Mouse (Mus musculus) forebrain, embryonic 11.5 days (tissue): ENCODE results near the gene Ptpn18. TPM values are rescaled to one million over a fixed set of nuclear protein-coding genes. Genes with fewer than 3 reads are reported as not detected.

Source experiments
- ATAC-seq: fragments of 200-750 bp; cut with Nextera tagmentation; replicated peaks from 2 replicates; pipeline ENCODE4 v1.8.0; 2017; ENCODE audit warnings: moderate TSS enrichment; ENCODE audit not compliant: low FRiP score
- DNase-seq: peaks from one replicate; pipeline ENCODE4 v3.0.0-alpha.2; 2017; ENCODE audit warnings: low spot score
- H3K27ac ChIP-seq: fragments of 300-500 bp; sonication (generic); 2 replicates; pipeline ENCODE4 v1.5.1; 2014; ENCODE audit warnings: low read depth, low read length
- H3K27me3 ChIP-seq: fragments of 300-500 bp; sonication (generic); 2 replicates; pipeline ENCODE4 v1.6.1; 2014; ENCODE audit warnings: mild to moderate bottlenecking, low read length, mixed read lengths; ENCODE audit not compliant: control insufficient read depth, insufficient read depth
- H3K36me3 ChIP-seq: fragments of 300-500 bp; sonication (generic); 2 replicates; pipeline ENCODE4 v1.6.1; 2014; ENCODE audit warnings: mild to moderate bottlenecking, low read length, moderate library complexity, mixed read lengths; ENCODE audit not compliant: control insufficient read depth, insufficient read depth
- H3K4me1 ChIP-seq: fragments of 300-500 bp; sonication (generic); replicated peaks from 2 replicates; pipeline ENCODE4 v1.6.1; 2014; ENCODE audit warnings: low read length, mixed read lengths; ENCODE audit not compliant: control insufficient read depth, insufficient read depth
- H3K4me2 ChIP-seq: fragments of 300-500 bp; sonication (generic); 2 replicates; pipeline ENCODE4 v1.6.1; 2014; ENCODE audit warnings: low read depth, mild to moderate bottlenecking, low read length, moderate library complexity, mixed read lengths; ENCODE audit not compliant: severe bottlenecking
- H3K4me3 ChIP-seq: fragments of 300-500 bp; sonication (generic); 2 replicates; pipeline ENCODE4 v1.5.1; 2014; ENCODE audit warnings: low read depth, low read length
- H3K9ac ChIP-seq: fragments of 300-500 bp; sonication (generic); 2 replicates; pipeline ENCODE4 v1.6.1; 2014; ENCODE audit warnings: low read length
- H3K9me3 ChIP-seq: fragments of 300-500 bp; sonication (generic); 2 replicates; pipeline ENCODE4 v1.6.1; 2016; ENCODE audit warnings: low read length, mixed read lengths; ENCODE audit not compliant: control insufficient read depth
- WGBS: fragments of 180-500 bp; shearing (Covaris S2); extraction: QIAGEN DNeasy Blood & Tissue Kit; methylation state at CpG from one replicate; pipeline ENCODE4 v1.1.7; 2014; 5-methylcytosine and 5-hydroxymethylcytosine counted together
- polyA plus RNA-seq: library from polyadenylated mRNA; unstranded; fragments of >200 nt; fragmentation: Nextera tagmentation; extraction: Ambion mirVana; gene quantifications from 2 replicates; pipeline ENCODE4 v1.2.1, GENCODE M21; 2014

Ptpn18 gene
- polyA plus RNA-seq, 1 experiment from 2014 or later: 4.6 TPM

DNA sequence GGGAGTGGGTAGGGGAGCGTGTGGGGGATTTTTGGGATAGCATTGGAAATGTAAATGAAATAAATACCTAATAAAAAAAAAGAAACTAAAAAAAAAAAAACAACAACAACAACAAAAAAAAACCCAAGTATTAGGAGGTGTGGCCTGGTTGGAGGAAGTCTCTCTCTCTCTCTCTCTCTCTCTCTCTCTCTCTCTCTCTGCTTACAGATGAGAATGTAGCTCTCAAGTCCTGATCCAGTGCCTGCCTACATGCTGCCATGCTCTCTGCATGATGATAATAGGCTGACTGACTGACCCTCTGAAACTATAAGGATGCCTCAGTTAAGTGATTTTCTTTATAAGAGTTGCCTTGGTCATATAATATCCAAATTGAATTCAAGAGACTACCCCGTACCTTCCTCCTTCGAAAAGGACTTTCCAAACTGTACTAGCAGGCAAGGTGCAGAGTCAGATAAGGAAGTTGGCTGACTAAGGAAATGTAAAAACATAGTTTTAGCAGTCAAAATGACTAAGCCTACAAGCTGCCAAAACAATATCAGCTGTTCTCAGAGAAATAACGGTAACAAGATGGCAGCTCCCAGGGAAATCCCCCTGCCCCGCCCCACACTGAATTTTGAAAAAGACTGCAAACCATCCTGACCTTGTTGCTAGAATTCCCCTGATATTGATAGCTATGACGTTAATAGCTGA lies 30.4 kb downstream of the Ptpn18 start:
- ATAC-seq: no peak
- WGBS: 86% methylated on average over 6 of the region's 6 CpGs
- H3K27me3 ChIP-seq: no peaks in the 10 kb centered on the region

DNA sequence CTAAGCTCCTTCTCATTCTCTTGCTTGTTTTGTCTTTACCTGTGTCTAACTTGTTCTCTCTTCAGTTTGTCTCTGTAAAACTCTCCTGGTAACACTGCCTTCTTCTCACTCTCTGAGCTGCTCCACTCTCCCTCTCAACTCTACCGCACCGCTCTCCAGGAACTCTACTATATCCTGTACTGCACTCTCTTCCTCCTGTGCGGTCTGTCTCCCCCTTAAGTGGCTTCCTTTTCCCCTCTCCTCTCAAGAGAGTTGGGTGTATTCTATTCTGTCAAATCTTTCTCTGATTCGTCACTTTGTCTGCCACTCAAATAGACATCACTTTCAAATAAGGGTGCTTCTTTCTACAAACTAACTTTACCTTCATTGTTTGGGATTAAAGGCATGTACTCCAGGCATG lies 31.9 kb downstream of the Ptpn18 start:
- no peaks in the 10 kb centered on the region for H3K27me3 ChIP-seq
- no peak overlapping the region for H3K9ac ChIP-seq
- H3K4me2 ChIP-seq: no peak overlapping the region
- DNase-seq (no peak), ATAC-seq (no peak)
- H3K27ac ChIP-seq: no peak overlapping the region
- H3K4me3 ChIP-seq: no peak overlapping the region
- 87% methylated on average over 4 of the region's 4 CpGs for WGBS
- H3K36me3 ChIP-seq: no peaks in the 10 kb centered on the region
- no peaks in the 10 kb centered on the region for H3K9me3 ChIP-seq
- H3K4me1 ChIP-seq: no peaks in the 10 kb centered on the region

More for the DNA sequence above, 30.4 kb downstream of the Ptpn18 start:
- no peak overlapping the region for H3K4me2 ChIP-seq
- H3K4me1 ChIP-seq: 0 out of 2 replicates have a peak, but pooled peaks cover 3% of the 10 kb centered on the region
- H3K27ac ChIP-seq: no peak overlapping the region
- DNase-seq: no peak
- no peaks in the 10 kb centered on the region for H3K36me3 ChIP-seq
- no peaks in the 10 kb centered on the region for H3K9me3 ChIP-seq
- no peak overlapping the region for H3K4me3 ChIP-seq
- H3K9ac ChIP-seq: no peak overlapping the region

DNA sequence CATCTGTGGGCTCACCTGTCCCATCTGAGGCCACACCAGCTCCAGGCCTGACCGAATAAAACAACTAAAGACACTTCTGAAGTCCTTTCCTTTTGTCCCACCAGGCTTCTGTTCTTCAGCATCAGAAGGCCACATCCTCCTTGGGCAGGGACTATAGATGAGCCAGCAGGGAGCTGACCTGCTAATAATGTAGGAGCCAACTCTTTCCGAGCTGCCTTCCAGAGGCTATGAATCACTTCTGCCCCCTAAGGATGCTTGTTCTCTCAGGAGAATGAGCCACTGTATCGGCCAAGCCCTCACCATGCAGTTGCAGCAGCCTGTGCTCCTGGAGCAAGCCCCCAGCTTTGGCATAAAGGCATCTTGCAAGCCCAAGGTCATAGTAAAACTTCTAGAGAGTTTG lies 43.4 kb downstream of the Ptpn18 start:
- no peaks in the 10 kb centered on the region for H3K9me3 ChIP-seq
- H3K27ac ChIP-seq: no peak overlapping the region
- H3K4me3 ChIP-seq: no peak overlapping the region
- ATAC-seq (no peak), DNase-seq (no peak)
- H3K9ac ChIP-seq: no peak overlapping the region
- 47% methylated on average over 3 of the region's 3 CpGs for WGBS
- no peak overlapping the region for H3K4me2 ChIP-seq
- no peaks in the 10 kb centered on the region for H3K27me3 ChIP-seq
- H3K36me3 ChIP-seq: no peaks in the 10 kb centered on the region
- H3K4me1 ChIP-seq: no peaks in the 10 kb centered on the region

DNA sequence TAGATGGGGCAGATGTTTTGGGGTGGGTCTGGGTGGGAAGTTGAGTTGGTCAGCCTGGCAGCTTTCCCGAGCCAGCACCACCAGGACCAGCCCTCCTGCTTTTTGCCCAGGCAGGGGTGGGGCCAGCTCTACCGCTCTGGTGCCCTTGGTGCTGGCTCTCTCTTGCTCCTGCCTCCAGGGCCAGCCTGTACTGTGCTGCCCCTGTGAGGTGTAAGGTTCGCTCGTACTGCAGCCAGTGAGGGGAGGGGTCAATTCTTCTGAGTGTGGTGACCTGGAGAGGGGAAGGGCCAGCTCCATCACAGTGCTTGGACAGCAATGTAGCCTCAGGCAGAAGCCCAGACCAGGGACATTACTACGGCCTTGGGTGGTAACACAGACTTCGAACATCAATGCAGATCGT lies 45.7 kb downstream of the Ptpn18 start:
- no peak overlapping the region for H3K27ac ChIP-seq
- H3K4me2 ChIP-seq: no peak overlapping the region
- DNase-seq (no peak), ATAC-seq (no peak)
- 64% methylated on average over 7 of the region's 7 CpGs for WGBS
- no peaks in the 10 kb centered on the region for H3K27me3 ChIP-seq
- H3K36me3 ChIP-seq: no peaks in the 10 kb centered on the region
- H3K4me3 ChIP-seq: no peak overlapping the region
- H3K9me3 ChIP-seq: no peaks in the 10 kb centered on the region
- H3K4me1 ChIP-seq: no peaks in the 10 kb centered on the region
- H3K9ac ChIP-seq: no peak overlapping the region

DNA sequence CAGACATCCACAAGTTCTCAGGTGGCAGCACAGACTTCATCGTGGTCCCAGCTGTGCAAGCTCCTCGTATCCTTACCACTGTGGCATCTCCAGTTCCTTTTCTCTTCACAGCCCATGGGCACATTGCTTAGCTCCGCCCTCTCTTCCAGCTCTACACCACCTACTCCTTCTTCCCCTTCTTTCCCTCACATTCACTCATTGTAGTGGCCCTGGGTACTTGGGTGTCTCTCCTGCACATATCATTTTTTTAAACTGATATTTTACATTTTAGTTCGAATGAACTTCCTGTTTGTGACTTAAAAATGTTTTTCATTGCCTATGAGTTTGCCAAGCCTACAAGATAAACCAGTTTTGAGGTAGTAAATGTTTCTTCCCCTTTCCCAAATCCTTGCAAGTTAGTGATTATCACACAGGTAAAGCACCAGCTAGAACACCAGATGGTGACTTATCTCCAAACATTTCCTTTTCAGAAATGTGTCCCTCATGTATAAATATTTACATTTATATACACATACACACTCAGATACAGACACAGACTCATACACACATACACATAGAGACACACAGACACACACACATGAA lies 46.5 kb downstream of the Ptpn18 start:
- Histone ChIP-seq H3K9me3 (no peaks in the 10 kb centered on the region), H3K4me3 (no peak overlapping the region)

DNA sequence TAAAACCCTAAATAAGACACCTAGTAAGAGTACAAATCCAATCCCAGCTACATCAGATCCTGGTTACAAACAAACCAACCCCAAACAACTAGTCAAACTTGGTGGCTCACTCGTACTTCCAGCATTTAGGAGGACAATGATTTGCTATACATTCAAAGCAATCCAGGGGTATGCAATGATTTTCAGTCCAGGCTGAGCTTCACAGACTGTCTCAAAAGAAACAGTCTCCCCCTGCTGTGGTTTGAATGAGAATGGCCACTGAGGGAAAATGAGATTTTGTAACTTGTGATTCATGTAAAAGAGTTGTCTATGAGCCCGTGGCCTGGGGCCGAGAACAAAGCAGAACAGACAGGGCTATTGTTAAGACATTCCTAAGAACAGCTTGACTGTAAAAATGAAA lies 48.4 kb downstream of the Ptpn18 start:
- H3K36me3 ChIP-seq: no peaks in the 10 kb centered on the region
- no peak overlapping the region for H3K9ac ChIP-seq
- 79% methylated on average over 3 of the region's 3 CpGs for WGBS
- no peak overlapping the region for H3K4me3 ChIP-seq
- H3K9me3 ChIP-seq: no peaks in the 10 kb centered on the region
- H3K27me3 ChIP-seq: no peaks in the 10 kb centered on the region
- H3K27ac ChIP-seq: no peak overlapping the region
- ATAC-seq (no peak), DNase-seq (no peak)
- no peaks in the 10 kb centered on the region for H3K4me1 ChIP-seq
- H3K4me2 ChIP-seq: no peak overlapping the region

More for the DNA sequence above, 46.5 kb downstream of the Ptpn18 start:
- no peak for DNase-seq
- no peak overlapping the region for H3K9ac ChIP-seq
- H3K36me3 ChIP-seq: no peaks in the 10 kb centered on the region
- WGBS: 87% methylated on average over 4 of the region's 4 CpGs
- no peak overlapping the region for H3K4me2 ChIP-seq
- no peak overlapping the region for H3K27ac ChIP-seq
- no peaks in the 10 kb centered on the region for H3K27me3 ChIP-seq
- no peak for ATAC-seq
- no peaks in the 10 kb centered on the region for H3K4me1 ChIP-seq

DNA sequence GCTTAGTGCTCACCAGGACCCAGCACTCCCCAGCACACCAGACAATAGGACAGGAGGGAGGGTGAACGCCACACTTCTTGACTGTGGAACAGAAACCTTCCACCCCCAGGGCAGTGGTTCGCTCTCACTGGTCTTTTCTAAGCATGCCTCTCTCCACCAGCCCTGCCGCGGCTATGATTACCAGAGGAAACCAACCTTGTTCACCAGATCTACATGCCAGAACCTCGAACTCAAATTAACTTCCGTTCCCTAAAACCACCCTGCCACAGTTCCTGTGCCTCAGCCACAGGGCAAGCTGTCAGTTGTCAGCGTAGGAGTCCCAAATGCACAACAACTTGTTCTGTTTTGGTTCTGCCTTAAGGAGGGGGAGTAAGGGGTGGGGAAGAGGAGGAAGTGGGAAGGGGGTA lies 51.0 kb downstream of the Ptpn18 start:
- H3K4me2 ChIP-seq: 0 out of 2 replicates have a peak overlapping the region, but pooled peaks have one; percentile 15

DNA sequence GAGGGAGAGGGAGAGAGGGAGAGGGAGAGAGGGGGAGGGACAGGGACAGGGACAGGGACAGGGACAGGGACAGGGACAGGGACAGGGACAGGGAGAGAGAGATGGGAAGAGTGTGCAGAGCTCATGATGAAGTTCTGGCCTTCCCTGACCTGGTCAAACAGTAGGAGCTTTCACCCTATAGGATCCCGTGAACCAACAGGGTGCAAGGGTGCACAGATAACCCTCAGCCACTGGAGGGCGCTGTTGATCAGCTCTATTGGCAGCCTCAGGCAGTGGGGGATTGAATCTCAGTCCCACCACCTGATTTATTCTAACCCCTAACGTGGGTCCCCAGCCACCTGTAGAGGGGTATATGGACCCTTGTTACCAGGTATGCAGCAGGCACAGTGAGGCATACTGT lies 51.5 kb downstream of the Ptpn18 start:
- WGBS: 3% methylated on average over 3 of the region's 3 CpGs
- no peak overlapping the region for H3K9ac ChIP-seq
- no peak for ATAC-seq

More for the DNA sequence above, 51.0 kb downstream of the Ptpn18 start:
- ATAC-seq (no peak), DNase-seq (no peak)
- Histone ChIP-seq H3K4me1 (no peaks in the 10 kb centered on the region), H3K9ac (no peak overlapping the region), H3K27me3 (no peaks in the 10 kb centered on the region), H3K36me3 (no peaks in the 10 kb centered on the region), H3K27ac (no peak overlapping the region), H3K9me3 (no peaks in the 10 kb centered on the region), H3K4me3 (no peak overlapping the region)
- WGBS: 7% methylated on average over 7 of the region's 7 CpGs

DNA sequence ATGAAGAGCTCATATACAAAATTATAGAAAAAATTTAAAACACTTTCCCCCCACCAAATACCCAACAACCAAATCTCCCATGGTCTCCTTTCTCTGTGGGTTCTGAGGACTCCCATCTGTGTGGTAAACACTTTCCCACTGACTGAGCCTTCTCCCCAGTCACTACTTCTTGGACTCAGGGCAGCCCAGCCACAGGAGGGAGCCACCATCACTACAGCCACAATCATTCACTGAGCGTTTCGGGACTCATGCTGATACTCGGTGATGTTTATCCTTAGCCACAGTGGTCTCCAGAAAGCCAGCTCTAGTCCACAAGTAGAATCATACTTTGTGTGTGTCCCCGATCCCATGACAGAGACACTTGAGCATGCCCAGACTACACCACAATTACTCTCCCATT lies 53.5 kb downstream of the Ptpn18 start:
- DNase-seq: no peak
- Histone ChIP-seq H3K27me3 (no peaks in the 10 kb centered on the region), H3K27ac (no peak overlapping the region), H3K4me2 (no peak overlapping the region), H3K36me3 (no peaks in the 10 kb centered on the region), H3K9ac (no peak overlapping the region), H3K4me3 (no peak overlapping the region), H3K4me1 (no peaks in the 10 kb centered on the region), H3K9me3 (no peaks in the 10 kb centered on the region)
- no peak for ATAC-seq
- 79% methylated on average over 4 of the region's 4 CpGs for WGBS

More for the DNA sequence above, 51.5 kb downstream of the Ptpn18 start:
- peak; percentile 70 for DNase-seq
- H3K4me1 ChIP-seq: no peaks in the 10 kb centered on the region
- no peaks in the 10 kb centered on the region for H3K36me3 ChIP-seq
- no peak overlapping the region for H3K4me2 ChIP-seq
- H3K27me3 ChIP-seq: no peaks in the 10 kb centered on the region
- no peaks in the 10 kb centered on the region for H3K9me3 ChIP-seq
- no peak overlapping the region for H3K4me3 ChIP-seq
- H3K27ac ChIP-seq: no peak overlapping the region
